ENCODE assay signal across 21 mouse cellular contexts in genomic region chr16:92778096-92778780, GRCm38 (mm10). TPM values are rescaled to one million over a fixed set of nuclear protein-coding genes. Genes with fewer than 3 reads are reported as not detected.
A peak's percentile ranks its signal among the peaks of the same experiment; 100 is the strongest.
DNase-seq lines count a peak whose midpoint lies in the region; ATAC-seq lines count a peak whose summit lies in the region.
"Had no signal": no experiment of that assay in that cellular context is flagged by ENCODE, and none has a peak within 500 bp of the region (broad histone marks: within the 10 kb centered on the region; RNA-seq: fewer than 3 reads in every experiment).

No protein-coding gene starts in this region.

- peaks cover 13% of the 10 kb centered on the region for H3K4me1 ChIP-seq in heart, embryonic 15.5 days (replicated peaks)
- peaks cover 5% of the 10 kb centered on the region for H3K4me1 ChIP-seq in heart, embryonic 11.5 days (ENCODE audit: control insufficient read depth, insufficient read depth, low read length)
- H3K4me1 ChIP-seq in forebrain, embryonic 10.5 days = peaks cover 10% of the 10 kb centered on the region
- H3K4me1 ChIP-seq in liver, embryonic 11.5 days (replicated peaks; ENCODE audit: control insufficient read depth, insufficient read depth, low read length) = peaks cover 8% of the 10 kb centered on the region
- H3K4me1 ChIP-seq: intestine, embryonic 15.5 days had no signal

- no peak overlapping the region for H3K4me3 ChIP-seq in heart, embryonic 15.5 days
- no peak overlapping the region for H3K4me3 ChIP-seq in heart, embryonic 11.5 days (ENCODE audit: low read depth, low read length)
- H3K4me3 ChIP-seq in forebrain, embryonic 10.5 days = no peak overlapping the region
- no peak overlapping the region for H3K4me3 ChIP-seq in liver, embryonic 11.5 days (ENCODE audit: low read depth, low read length)
- H3K4me3 ChIP-seq: hindbrain, embryonic 13.5 days; intestine, embryonic 15.5 days; kidney, embryonic 15.5 days; liver, embryonic 12.5 days had no signal

- WGBS in heart, embryonic 15.5 days = 27% methylated on average over 9 of the region's 9 CpGs
- 26% methylated on average over 9 of the region's 9 CpGs for whole genome bisulfite sequencing in heart, embryonic 11.5 days (ENCODE audit: insufficient replicate concordance)
- WGBS in forebrain, embryonic 10.5 days = 52% methylated on average over 9 of the region's 9 CpGs
- WGBS in liver, embryonic 11.5 days = 63% methylated on average over 9 of the region's 9 CpGs

- DNase-seq in 3134 (ENCODE audit: extremely low read depth, insufficient read length, low spot score) = peak; percentile 69
- peak; percentile 47 for DNase-seq in 416B (ENCODE audit: low read depth)
- DNase-seq in ZHBTc4 (ENCODE audit: low read depth, low spot score) = peak; percentile 74
- DNase-seq in forebrain, embryonic 10.5 days (ENCODE audit: extremely low spot score, low spot score) = no peak
- DNase-seq in liver, embryonic 11.5 days (ENCODE audit: low spot score) = no peak
- DNase-seq: adrenal gland, postnatal 10 days; cerebellum, adult 9-10 months; embryo, embryonic 11 days; gastrocnemius, postnatal 14 days; kidney, postnatal 4 days; lung, adult 2 months; lung, postnatal 4 days; right cerebral cortex, postnatal 4 days; thymus, adult 2 months had no signal

- no peaks in the 10 kb centered on the region for H3K36me3 ChIP-seq in heart, embryonic 15.5 days
- no peaks in the 10 kb centered on the region for H3K36me3 ChIP-seq in heart, embryonic 11.5 days (ENCODE audit: control insufficient read depth, insufficient read depth, low read length)
- no peaks in the 10 kb centered on the region for H3K36me3 ChIP-seq in forebrain, embryonic 10.5 days (replicated peaks)
- no peaks in the 10 kb centered on the region; the same call in 1 of the 2 replicates for H3K36me3 ChIP-seq in liver, embryonic 11.5 days (ENCODE audit: control insufficient read depth, insufficient read depth, low read length)
- H3K36me3 ChIP-seq: hindbrain, embryonic 13.5 days; intestine, embryonic 15.5 days; kidney, embryonic 15.5 days had no signal

- H3K27ac ChIP-seq in heart, embryonic 15.5 days = no peak overlapping the region
- no peak overlapping the region for H3K27ac ChIP-seq in heart, embryonic 11.5 days (ENCODE audit: low read depth, low read length)
- no peak overlapping the region; the same call in 1 of the 2 replicates for H3K27ac ChIP-seq in forebrain, embryonic 10.5 days
- H3K27ac ChIP-seq in liver, embryonic 11.5 days (ENCODE audit: low read depth, low read length) = no peak overlapping the region
- H3K27ac ChIP-seq: hindbrain, embryonic 13.5 days; intestine, embryonic 15.5 days; kidney, embryonic 15.5 days; liver, embryonic 12.5 days had no signal

- no peak overlapping the region for H3K9ac ChIP-seq in heart, embryonic 15.5 days
- H3K9ac ChIP-seq in heart, embryonic 11.5 days (ENCODE audit: low read depth, low read length) = no peak overlapping the region
- H3K9ac ChIP-seq in liver, embryonic 11.5 days (ENCODE audit: low read depth, low read length) = no peak overlapping the region
- H3K9ac ChIP-seq: hindbrain, embryonic 13.5 days; intestine, embryonic 15.5 days; kidney, embryonic 15.5 days; liver, embryonic 12.5 days had no signal

- peaks cover 35% of the 10 kb centered on the region for H3K27me3 ChIP-seq in heart, embryonic 15.5 days
- peaks cover 21% of the 10 kb centered on the region for H3K27me3 ChIP-seq in heart, embryonic 11.5 days (ENCODE audit: control insufficient read depth, insufficient read depth, low read length)
- no peaks in the 10 kb centered on the region for H3K27me3 ChIP-seq in forebrain, embryonic 10.5 days (ENCODE audit: poor library complexity, severe bottlenecking)
- H3K27me3 ChIP-seq in liver, embryonic 11.5 days (replicated peaks; ENCODE audit: control insufficient read depth, insufficient read depth, low read length) = no peaks in the 10 kb centered on the region
- H3K27me3 ChIP-seq: intestine, embryonic 15.5 days; kidney, embryonic 15.5 days; liver, embryonic 12.5 days had no signal

- no peak overlapping the region for H3K4me2 ChIP-seq in heart, embryonic 15.5 days
- no peak overlapping the region for H3K4me2 ChIP-seq in heart, embryonic 11.5 days
- no peak overlapping the region for H3K4me2 ChIP-seq in liver, embryonic 11.5 days
- H3K4me2 ChIP-seq: hindbrain, embryonic 13.5 days; intestine, embryonic 15.5 days; kidney, embryonic 15.5 days; liver, embryonic 12.5 days had no signal

- ATAC-seq in heart, embryonic 15.5 days (replicated peaks; ENCODE audit: insufficient number of reproducible peaks, insufficient read depth, low FRiP score, low read depth) = peak; percentile 18; the same call in 1 of the 2 replicates
- ATAC-seq in heart, embryonic 11.5 days (replicated peaks; ENCODE audit: insufficient number of reproducible peaks, low FRiP score, low TSS enrichment) = no peak
- no peak for ATAC-seq in liver, embryonic 11.5 days (replicated peaks; ENCODE audit: low FRiP score)
- ATAC-seq: forebrain, embryonic 14.5 days; intestine, embryonic 15.5 days; liver, embryonic 12.5 days had no signal

- H3K9me3 ChIP-seq in heart, embryonic 15.5 days (replicated peaks) = 0 out of 2 replicates have a peak, but pooled peaks cover under 1% of the 10 kb centered on the region
- no peaks in the 10 kb centered on the region for H3K9me3 ChIP-seq in heart, embryonic 11.5 days (replicated peaks; ENCODE audit: control insufficient read depth, low read length)
- no peaks in the 10 kb centered on the region for H3K9me3 ChIP-seq in forebrain, embryonic 10.5 days
- no peaks in the 10 kb centered on the region for H3K9me3 ChIP-seq in liver, embryonic 11.5 days (ENCODE audit: control insufficient read depth, low read length)
- H3K9me3 ChIP-seq: intestine, embryonic 15.5 days; kidney, embryonic 15.5 days; liver, embryonic 12.5 days had no signal

RNA-seq across cellular contexts. Expression of gene Runx1, which starts 47.7 kb away (rescaled TPM):
- 1.7 and 8.8 TPM in 2 replicates for polyA plus RNA-seq in heart, embryonic 15.5 days (2015; fragmentation: Nextera tagmentation; extraction: Ambion mirVana)
- polyA plus RNA-seq in heart, embryonic 11.5 days (2014; fragmentation: Nextera tagmentation; extraction: Ambion mirVana) = 1.7 and 2.5 TPM in 2 replicates
- polyA plus RNA-seq in forebrain, embryonic 10.5 days (2016; fragmentation: Nextera tagmentation; extraction: Ambion mirVana) = 1.4 and 2.3 TPM in 2 replicates
- 18.7 and 23.4 TPM in 2 replicates for polyA plus RNA-seq in liver, embryonic 11.5 days (2014; fragmentation: Nextera tagmentation; extraction: Ambion mirVana)

Comparison
In these comparisons a context has a peak if more than half of its experiments do, and no peak if none do; other contexts are left out.
1. DNase-seq: peak in 3134 (single experiment), 416B (single experiment) and ZHBTc4 (single experiment); none in forebrain, embryonic 10.5 days (single experiment) and liver, embryonic 11.5 days (single experiment).